Mouse (Mus musculus) stomach, embryonic 16.5 days (tissue): Measurements from ENCODE around the gene H2-DMb1. TPM values are rescaled to one million over a fixed set of nuclear protein-coding genes. Genes with fewer than 3 reads are reported as not detected.

Source experiments
- ATAC-seq: fragments of 200-750 bp; cut with Nextera tagmentation; 2 replicates; pipeline ENCODE4 v1.8.0; 2017; ENCODE audit warnings: moderate number of reproducible peaks, moderate TSS enrichment; ENCODE audit not compliant: insufficient read depth, low FRiP score
- H3K27ac ChIP-seq: fragments of 300-500 bp; sonication (generic); 2 replicates; pipeline ENCODE4 v1.5.1; 2014; ENCODE audit warnings: low read length
- H3K27me3 ChIP-seq: fragments of 300-500 bp; sonication (generic); 2 replicates; pipeline ENCODE4 v1.6.1; 2014; ENCODE audit warnings: low read length, control low read depth, mixed read lengths; ENCODE audit not compliant: control insufficient read depth, insufficient read depth
- H3K36me3 ChIP-seq: fragments of 300-500 bp; sonication (generic); 2 replicates; pipeline ENCODE4 v1.6.1; 2014; ENCODE audit warnings: low read length; ENCODE audit not compliant: control insufficient read depth, insufficient read depth
- H3K4me1 ChIP-seq: fragments of 300-500 bp; sonication (generic); 2 replicates; pipeline ENCODE4 v1.6.1; 2014; ENCODE audit warnings: low read length, control low read depth, mixed read lengths; ENCODE audit not compliant: control insufficient read depth, insufficient read depth
- H3K4me2 ChIP-seq: fragments of 300-500 bp; sonication (generic); 2 replicates; pipeline ENCODE4 v1.6.1; 2014; ENCODE audit warnings: low read depth, low read length, mixed read lengths
- H3K4me3 ChIP-seq: fragments of 300-500 bp; sonication (generic); replicated peaks from 2 replicates; pipeline ENCODE4 v1.5.1; 2014; ENCODE audit warnings: mild to moderate bottlenecking, low read length
- H3K9ac ChIP-seq: fragments of 300-500 bp; sonication (generic); 2 replicates; pipeline ENCODE4 v1.6.1; 2014; ENCODE audit warnings: low read length
- H3K9me3 ChIP-seq: fragments of 300-500 bp; sonication (generic); replicated peaks from 2 replicates; pipeline ENCODE4 v1.6.1; 2016; ENCODE audit warnings: low read length, control low read depth; ENCODE audit not compliant: control insufficient read depth
- WGBS: fragments of 180-500 bp; shearing (Covaris S2); extraction: QIAGEN DNeasy Blood & Tissue Kit; methylation state at CpG from one replicate; pipeline ENCODE4 v1.1.7; 2014; 5-methylcytosine and 5-hydroxymethylcytosine counted together
- polyA plus RNA-seq: library from polyadenylated mRNA; unstranded; fragments of >200 nt; fragmentation: Nextera tagmentation; extraction: Ambion mirVana; gene quantifications from 2 replicates; pipeline ENCODE4 v1.2.1, GENCODE M21; 2015

The H2-DMb1 gene
- polyA plus RNA-seq, 1 experiment from 2014 or later, result 2.0 TPM

DNA sequence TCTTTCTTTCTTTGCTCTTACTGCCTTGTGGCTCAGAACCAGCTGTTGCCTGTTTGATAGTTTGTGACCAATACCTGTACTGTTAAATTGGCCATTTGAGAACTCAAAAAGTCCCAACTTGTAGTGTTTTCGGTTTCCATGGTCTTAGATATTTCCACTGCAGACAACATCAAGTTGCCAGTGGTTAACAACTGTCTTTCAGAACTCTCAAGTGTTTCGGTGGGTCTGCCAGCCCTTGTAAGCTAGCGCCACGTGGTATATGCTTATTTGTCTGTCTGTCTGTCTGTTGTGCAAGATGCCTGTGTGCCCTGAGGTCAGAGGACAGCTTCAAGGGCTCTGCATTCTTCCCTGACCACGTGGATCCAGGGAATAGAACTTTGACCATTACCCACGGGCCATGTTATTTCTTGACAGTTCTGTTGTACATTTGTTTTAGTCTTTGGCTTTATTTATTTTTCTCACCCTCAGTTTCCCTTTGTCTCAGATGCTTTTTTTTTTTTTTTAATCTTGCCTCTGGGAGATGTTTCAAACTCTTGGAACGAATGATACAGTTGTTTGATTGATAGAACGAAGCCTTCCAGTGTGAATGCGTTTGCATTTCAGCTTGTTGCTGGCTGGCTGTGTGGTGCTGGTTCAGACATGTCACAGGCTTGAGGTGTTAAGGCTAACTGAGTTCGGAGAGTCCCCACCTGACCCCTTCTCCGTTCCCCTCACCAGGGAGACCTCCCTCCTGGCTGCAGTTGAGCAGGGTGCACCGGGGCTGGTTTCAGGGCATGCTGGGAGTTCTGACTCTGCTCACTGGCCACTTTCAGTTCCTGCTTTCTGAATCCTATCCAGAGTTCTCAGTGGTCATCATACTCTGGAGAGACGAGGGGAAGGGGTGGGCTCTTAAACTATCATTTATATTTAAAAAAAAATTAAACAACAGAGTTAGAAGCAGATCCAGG is 27.3 kb downstream of the H2-DMb1 start:
- 58% methylated on average over 13 of the region's 13 CpGs for WGBS
- H3K27ac ChIP-seq, result no peak overlapping the region
- H3K4me1 ChIP-seq, result no peaks in the 10 kb centered on the region

DNA sequence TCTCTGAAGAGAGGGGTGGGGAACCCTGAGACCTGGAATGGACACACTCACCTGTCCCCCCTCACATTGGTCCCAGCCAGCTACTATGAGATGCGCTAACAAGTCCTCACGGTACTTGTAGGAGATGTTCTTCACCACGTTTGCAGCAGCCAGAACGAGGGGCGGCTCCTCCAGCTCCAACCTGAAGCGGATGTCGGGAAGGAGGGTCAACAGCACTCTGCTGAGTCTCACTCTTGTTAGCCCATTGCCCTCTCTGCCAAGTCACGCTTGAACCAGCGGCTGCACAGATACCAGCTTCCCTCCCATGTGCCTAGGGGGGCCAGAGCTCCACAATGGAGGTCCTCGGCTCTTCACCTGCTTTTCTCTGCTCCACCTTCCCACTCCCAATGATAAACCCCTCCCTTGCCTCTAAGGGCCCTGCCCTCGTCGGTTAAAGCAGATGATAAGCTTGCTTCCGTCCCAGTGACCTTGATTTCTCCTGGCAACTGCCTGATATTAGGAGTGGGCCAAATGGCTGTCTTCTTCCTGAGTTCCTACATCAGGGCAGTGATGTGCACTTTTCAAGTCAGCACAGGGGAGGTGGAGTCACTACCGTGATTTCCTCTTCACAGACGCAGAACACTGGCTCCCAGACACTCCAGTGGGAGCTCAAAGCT is 30.8 kb downstream of the H2-DMb1 start:
- ATAC-seq, result no peak
- no peaks in the 10 kb centered on the region for H3K36me3 ChIP-seq
- no peak overlapping the region for H3K27ac ChIP-seq
- H3K4me3 ChIP-seq, result no peak overlapping the region
- peaks cover 9% of the 10 kb centered on the region; the same call in 1 of the 2 replicates for H3K27me3 ChIP-seq
- WGBS, result 69% methylated on average over 15 of the region's 15 CpGs
- no peaks in the 10 kb centered on the region for H3K9me3 ChIP-seq
- peaks cover 8% of the 10 kb centered on the region; the same call in 1 of the 2 replicates for H3K4me1 ChIP-seq
- no peak overlapping the region for H3K9ac ChIP-seq
- no peak overlapping the region for H3K4me2 ChIP-seq

More for the DNA sequence above, 27.3 kb downstream of the H2-DMb1 start:
- Histone ChIP-seq H3K27me3 (no peaks in the 10 kb centered on the region), H3K4me2 (no peak overlapping the region), H3K36me3 (no peaks in the 10 kb centered on the region), H3K9me3 (peaks cover 6% of the 10 kb centered on the region; the same call in 1 of the 2 replicates), H3K9ac (no peak overlapping the region), H3K4me3 (no peak overlapping the region)
- ATAC-seq, result no peak

DNA sequence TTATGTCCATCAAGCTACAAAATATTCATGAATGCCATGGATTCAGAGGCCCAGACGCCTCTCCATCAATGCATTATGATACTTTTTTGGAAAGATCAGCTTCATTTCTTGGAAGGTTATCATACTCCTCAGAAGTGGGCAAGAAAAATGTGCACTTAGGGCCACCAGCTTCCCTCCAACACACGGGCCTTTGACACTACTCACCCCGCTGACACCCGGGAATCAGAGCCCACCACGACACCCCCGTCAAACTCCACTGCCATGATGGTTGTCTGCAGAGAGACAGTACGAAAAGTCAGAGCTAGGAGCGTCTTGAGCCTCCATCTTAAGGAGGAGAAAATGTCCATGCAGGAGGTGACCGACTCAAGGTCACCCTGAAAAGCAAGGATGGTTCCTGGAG is 32.7 kb downstream of the H2-DMb1 start:
- Histone ChIP-seq H3K36me3 (no peaks in the 10 kb centered on the region), H3K4me1 (peaks cover 8% of the 10 kb centered on the region; the same call in 1 of the 2 replicates), H3K27ac (no peak overlapping the region), H3K27me3 (peaks cover 9% of the 10 kb centered on the region; the same call in 1 of the 2 replicates), H3K4me2 (no peak overlapping the region), H3K9ac (no peak overlapping the region), H3K9me3 (no peaks in the 10 kb centered on the region), H3K4me3 (no peak overlapping the region)
- WGBS, result 90% methylated on average over 9 of the region's 9 CpGs
- no peak for ATAC-seq

GRCm38 (mm10) chr17:34186885-34187260 is 34.0 kb downstream of the H2-DMb1 start:
- Histone ChIP-seq H3K4me3 (peak overlapping the region; percentile 56), H3K27me3 (peaks cover 17% of the 10 kb centered on the region), H3K9me3 (no peaks in the 10 kb centered on the region), H3K27ac (no peak overlapping the region; the same call in 1 of the 2 replicates), H3K4me1 (peaks cover 8% of the 10 kb centered on the region; the same call in 1 of the 2 replicates), H3K9ac (peak overlapping the region; percentile 81), H3K4me2 (peak overlapping the region; percentile 99), H3K36me3 (no peaks in the 10 kb centered on the region)
- 5% methylated on average over 14 of the region's 14 CpGs for WGBS
- ATAC-seq, result no peak; the same call in 1 of the 2 replicates

DNA sequence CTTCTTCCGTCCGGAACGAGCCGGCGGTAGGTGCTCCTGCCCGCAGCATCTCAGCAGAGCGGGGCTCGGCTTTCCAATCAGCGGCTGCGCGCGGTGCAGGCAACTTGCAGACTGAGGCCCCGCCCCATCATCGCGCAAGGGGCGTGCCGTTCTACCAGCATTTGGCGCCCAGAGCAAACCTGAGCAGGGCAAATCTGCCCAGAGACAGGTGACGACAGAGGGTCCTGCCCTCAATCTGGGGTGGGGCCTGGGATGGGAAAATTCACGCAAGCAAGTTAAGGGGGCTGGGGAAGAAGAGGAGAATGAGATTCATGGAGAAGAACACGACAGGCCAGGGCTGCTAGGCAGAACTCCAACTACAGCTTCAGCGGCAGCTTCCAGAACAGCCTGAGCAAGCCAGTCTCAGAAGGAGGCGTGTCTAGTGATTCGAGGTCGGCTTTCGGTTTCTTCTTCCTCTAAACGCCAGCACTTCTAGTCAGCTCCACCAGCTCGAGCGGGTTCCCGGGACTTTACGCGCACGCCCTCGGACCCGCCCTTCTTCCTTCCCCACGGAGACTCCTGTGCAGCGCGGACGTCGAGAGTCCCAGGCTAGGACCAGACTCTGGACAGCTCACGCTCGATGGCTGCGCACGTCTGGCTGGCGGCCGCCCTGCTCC is 34.5 kb downstream of the H2-DMb1 start, which contains the start of the genes Tap1 and Psmb9:
Gene Tap1 (plus strand): TSS at position 293 of the 656 bp plus-strand sequence.
Gene Psmb9 (minus strand): TSS at position 504 of the 656 bp plus-strand sequence.
- Histone ChIP-seq H3K27me3 (peaks cover 17% of the 10 kb centered on the region), H3K9ac (peak within 1 kb of the TSS; percentile 81), H3K4me3 (peak within 1 kb of the TSS; percentile 56), H3K4me2 (peak within 1 kb of the TSS; percentile 99), H3K36me3 (no peaks in the 10 kb centered on the region), H3K9me3 (no peaks in the 10 kb centered on the region), H3K4me1 (peaks cover 8% of the 10 kb centered on the region; the same call in 1 of the 2 replicates), H3K27ac (peak within 1 kb of the TSS; percentile 71)
- peak; percentile 97 for ATAC-seq
- WGBS, result under 1% methylated on average over 46 of the region's 46 CpGs

DNA sequence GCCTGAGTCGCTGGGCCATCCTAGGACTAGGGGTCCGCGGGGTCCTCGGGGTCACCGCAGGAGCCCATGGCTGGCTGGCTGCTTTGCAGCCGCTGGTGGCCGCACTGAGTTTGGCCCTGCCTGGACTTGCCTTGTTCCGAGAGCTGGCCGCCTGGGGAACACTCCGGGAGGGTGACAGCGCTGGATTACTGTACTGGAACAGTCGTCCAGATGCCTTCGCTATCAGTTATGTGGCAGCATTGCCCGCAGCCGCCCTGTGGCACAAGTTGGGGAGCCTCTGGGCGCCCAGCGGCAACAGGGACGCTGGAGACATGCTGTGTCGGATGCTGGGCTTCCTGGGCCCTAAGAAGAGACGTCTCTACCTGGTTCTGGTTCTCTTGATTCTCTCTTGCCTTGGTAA is 35.1 kb downstream of the H2-DMb1 start:
- Histone ChIP-seq H3K4me1 (peaks cover 8% of the 10 kb centered on the region; the same call in 1 of the 2 replicates), H3K9me3 (no peaks in the 10 kb centered on the region), H3K27me3 (peaks cover 17% of the 10 kb centered on the region), H3K4me2 (peak overlapping the region; percentile 99), H3K36me3 (no peaks in the 10 kb centered on the region), H3K27ac (peak overlapping the region; percentile 71), H3K4me3 (peak overlapping the region; percentile 56), H3K9ac (peak overlapping the region; percentile 81)
- WGBS, result 3% methylated on average over 20 of the region's 20 CpGs
- peak; percentile 15; the same call in 1 of the 2 replicates for ATAC-seq

- H3K36me3 ChIP-seq, result no peaks in the 10 kb centered on the region
- no peak for ATAC-seq
- H3K4me1 ChIP-seq, result peaks cover 8% of the 10 kb centered on the region; the same call in 1 of the 2 replicates
- H3K4me2 ChIP-seq, result no peak overlapping the region
- H3K9ac ChIP-seq, result no peak overlapping the region
- H3K27ac ChIP-seq, result no peak overlapping the region
- H3K27me3 ChIP-seq, result peaks cover 22% of the 10 kb centered on the region
- 67% methylated on average over 6 of the region's 6 CpGs for whole genome bisulfite sequencing
- no peaks in the 10 kb centered on the region for H3K9me3 ChIP-seq
- H3K4me3 ChIP-seq, result no peak overlapping the region
Measured at GRCm38 (mm10) chr17:34188986-34189385, 36.1 kb downstream of the H2-DMb1 start.

GRCm38 (mm10) chr17:34192852-34193251 is 40.0 kb downstream of the H2-DMb1 start:
- H3K36me3 ChIP-seq, result no peaks in the 10 kb centered on the region
- H3K4me3 ChIP-seq, result no peak overlapping the region
- peaks cover 8% of the 10 kb centered on the region for H3K4me1 ChIP-seq
- H3K9ac ChIP-seq, result no peak overlapping the region
- 25% methylated on average over 16 of the region's 16 CpGs for WGBS
- no peak for ATAC-seq
- no peak overlapping the region for H3K27ac ChIP-seq
- H3K9me3 ChIP-seq, result no peaks in the 10 kb centered on the region
- no peak overlapping the region for H3K4me2 ChIP-seq
- H3K27me3 ChIP-seq, result peaks cover 28% of the 10 kb centered on the region
